Mouse (Mus musculus) thymus, postnatal 25 days (tissue): ENCODE results near the gene Hinfp.

ENCODE experiments used
- DNase-seq: peaks from one replicate; pipeline ENCODE4 v3.0.0; 2022

Gene Hinfp

DNA sequence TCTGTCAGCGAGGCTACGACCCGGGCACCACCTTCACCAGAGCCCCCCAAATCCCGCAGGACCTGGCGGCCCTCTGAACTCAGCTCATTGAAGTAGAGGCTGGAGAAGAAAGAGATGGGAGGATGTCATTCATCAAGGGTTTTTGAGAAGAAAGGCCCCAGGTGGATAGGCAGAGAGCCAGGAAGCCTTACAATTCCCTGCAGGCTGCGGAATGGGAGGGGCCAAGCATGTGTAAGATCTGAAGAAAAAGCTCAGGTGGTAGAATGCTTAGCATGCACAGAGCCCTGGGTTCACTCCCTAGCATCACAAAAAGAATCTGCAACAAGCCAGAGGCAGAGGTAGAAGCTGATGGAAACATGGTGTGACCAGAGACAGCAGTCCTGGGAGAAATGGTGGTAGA lies 52.0 kb downstream of the Hinfp start:
- peak; percentile 72 for DNase-seq

DNA sequence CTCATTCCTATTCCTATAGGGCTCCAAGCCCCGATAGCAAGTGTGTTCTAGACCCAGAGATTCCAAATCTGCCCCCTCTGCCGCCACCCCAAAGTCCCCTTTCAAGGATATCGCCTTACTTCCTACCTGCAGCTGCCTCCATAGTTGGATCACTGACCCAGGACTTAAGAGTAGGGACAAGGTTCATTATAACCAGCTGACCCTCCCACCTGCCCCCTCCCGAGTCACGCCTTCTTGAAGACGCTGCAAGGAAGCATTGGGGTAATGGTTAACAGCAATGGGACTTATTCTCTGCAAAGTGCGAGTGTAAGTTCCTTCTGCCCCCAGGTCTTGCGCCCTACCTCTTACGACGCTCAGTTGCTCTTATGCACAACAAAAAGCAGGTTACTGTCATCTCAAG lies 54.2 kb downstream of the Hinfp start, which contains the start of gene Pdzd3:
Gene Pdzd3 (minus strand): TSS at position 158 of the 400 bp plus-strand sequence.
- no peak for DNase-seq

GRCm38 (mm10) chr9:44250445-44250844 lies 55.0 kb downstream of the Hinfp start:
- no peak for DNase-seq

DNA sequence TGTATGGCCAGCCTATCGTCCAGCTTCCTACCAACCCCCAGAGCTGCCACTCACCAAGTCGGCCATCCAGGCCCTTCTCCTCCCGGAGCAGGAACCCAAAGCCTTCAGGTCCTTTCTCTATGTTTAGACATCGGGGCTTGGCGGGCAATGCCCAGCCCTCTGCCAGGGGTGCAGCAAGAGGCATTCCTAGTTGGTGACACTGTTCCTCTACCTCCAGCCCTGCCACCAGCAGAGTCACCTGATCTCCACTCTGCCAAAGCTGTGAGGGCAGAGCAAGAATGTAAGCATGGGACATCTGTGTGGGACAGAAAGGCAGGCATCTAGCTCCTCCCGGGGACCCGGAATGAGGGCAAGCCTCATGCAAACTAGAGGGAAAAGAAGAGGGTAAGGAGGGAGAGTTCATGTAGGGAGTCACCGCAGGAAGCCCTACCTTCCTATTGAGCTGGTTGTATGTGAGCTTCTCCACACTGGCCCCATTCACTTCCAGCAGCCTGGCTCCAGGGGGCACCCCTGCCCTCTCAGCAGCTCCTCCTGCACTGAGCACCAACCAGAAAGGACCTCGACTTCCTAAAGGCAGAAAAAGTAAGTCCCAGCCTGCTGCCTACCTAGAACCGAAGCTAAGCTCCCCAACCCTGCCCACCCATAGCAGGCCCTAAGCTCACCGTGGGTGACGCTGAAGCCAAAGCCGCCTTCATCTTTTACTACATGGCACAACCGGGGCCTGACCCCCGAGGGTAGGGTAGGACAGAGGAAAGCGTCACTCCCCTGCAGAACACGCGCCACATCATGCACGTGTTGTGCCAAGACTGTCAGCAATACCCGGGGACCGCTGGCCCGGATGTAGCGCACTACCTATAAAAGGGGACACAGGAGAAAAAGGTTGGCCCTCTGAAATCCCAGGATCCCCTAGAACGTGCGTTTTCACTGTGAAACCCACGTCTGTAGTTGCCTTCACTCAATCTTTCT lies 56.0 kb downstream of the Hinfp start:
- DNase-seq = peak; percentile 90

DNA sequence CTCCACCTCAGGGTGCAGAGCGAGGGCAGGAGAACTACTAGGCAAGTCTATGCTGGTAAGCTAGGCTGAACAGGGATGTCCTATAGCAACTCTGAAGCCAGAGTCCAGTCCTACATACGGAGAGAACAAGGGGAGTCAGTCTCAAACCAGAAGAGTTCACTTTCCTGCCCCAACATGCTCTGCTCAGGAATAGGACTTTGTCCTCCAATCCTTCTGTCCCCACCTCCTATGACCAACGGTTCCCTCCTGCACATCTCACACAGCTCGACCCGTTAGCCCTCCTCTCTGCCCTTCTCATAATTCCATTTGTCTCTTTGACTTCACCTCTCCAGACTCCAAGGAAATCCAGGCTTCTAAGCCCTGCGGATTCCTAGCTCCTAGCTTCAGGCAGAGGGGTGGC lies 57.6 kb downstream of the Hinfp start:
- no peak for DNase-seq

DNA sequence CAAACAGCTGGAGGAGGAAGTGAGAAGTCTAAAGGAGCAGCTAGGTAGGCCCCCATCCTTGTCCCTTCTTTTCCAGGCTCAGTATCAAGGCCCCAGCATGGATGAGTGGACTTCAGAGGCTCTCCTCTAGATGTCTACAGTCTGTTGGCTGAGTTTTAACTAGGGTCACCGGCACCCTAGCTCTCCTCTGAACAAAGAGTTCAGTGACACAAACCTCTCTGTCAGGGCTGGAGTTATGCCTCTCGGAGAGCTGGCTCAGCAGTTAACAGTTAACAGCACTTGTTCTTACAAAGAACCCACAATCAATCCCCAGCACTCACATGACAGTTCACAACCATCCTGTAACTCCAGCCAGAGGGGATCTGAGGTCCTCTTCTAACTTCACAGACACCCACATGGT lies 61.9 kb downstream of the Hinfp start:
- no peak for DNase-seq
